Mouse (Mus musculus) thymus, postnatal 10 days (tissue): ENCODE data around the gene 4430402I18Rik.
"Not testable (repeated sequence)": the region's sequence is repeated elsewhere in the genome, so short reads cannot be mapped to it uniquely, and the experiment has no call there.

Experiments
- DNase-seq, 2 experiments: peaks; one replicate each; pipeline ENCODE4 v3.0.0; 2021; ENCODE audit warnings: low spot score in 2 of 2

4430402I18Rik gene

GRCm38 (mm10) chr19:28967652-28968051, at the start of gene 4430402I18Rik:
Gene 4430402I18Rik, minus strand, starts transcription at chr19:28967800.
- DNase-seq: no peak

- DNase-seq: no peak
Observed at GRCm38 (mm10) chr19:29016786-29017185, 49.2 kb upstream of the 4430402I18Rik start.

- no peak for DNase-seq
Observed at GRCm38 (mm10) chr19:29016204-29016765, 48.7 kb upstream of the 4430402I18Rik start.

GRCm38 (mm10) chr19:29015410-29016203, 48.0 kb upstream of the 4430402I18Rik start:
- no peak for DNase-seq

- DNase-seq: no peak
Observed at GRCm38 (mm10) chr19:29014466-29015055, 47.0 kb upstream of the 4430402I18Rik start.

- DNase-seq: no peak
Observed at GRCm38 (mm10) chr19:29011355-29011990, 43.9 kb upstream of the 4430402I18Rik start.

- DNase-seq: no peak
Observed at GRCm38 (mm10) chr19:29009046-29009445, 41.4 kb upstream of the 4430402I18Rik start.

GRCm38 (mm10) chr19:29008069-29008706, 40.6 kb upstream of the 4430402I18Rik start:
- no peak for DNase-seq

GRCm38 (mm10) chr19:29000321-29000720, 32.7 kb upstream of the 4430402I18Rik start:
- DNase-seq: not testable (repeated sequence)

GRCm38 (mm10) chr19:28997976-28998630, 30.5 kb upstream of the 4430402I18Rik start:
- no peak for DNase-seq

GRCm38 (mm10) chr19:28995366-28995765, 27.8 kb upstream of the 4430402I18Rik start:
- DNase-seq: no peak

GRCm38 (mm10) chr19:28994870-28995269, 27.3 kb upstream of the 4430402I18Rik start:
- DNase-seq: no peak

- DNase-seq: no peak
Observed at GRCm38 (mm10) chr19:28991391-28991790, 23.8 kb upstream of the 4430402I18Rik start.

GRCm38 (mm10) chr19:28990590-28991221, 23.1 kb upstream of the 4430402I18Rik start:
- DNase-seq: peak in 1 of 2 experiments; percentile 42

- peak; percentile 86 to 94 for DNase-seq
Observed at GRCm38 (mm10) chr19:28990194-28990589, 22.6 kb upstream of the 4430402I18Rik start, which contains the start of gene Cdc37l1. Gene Cdc37l1, plus strand, starts transcription at chr19:28990352.

- no peak for DNase-seq
Observed at GRCm38 (mm10) chr19:28989515-28989914, 21.9 kb upstream of the 4430402I18Rik start.

GRCm38 (mm10) chr19:28982617-28983016, 15.0 kb upstream of the 4430402I18Rik start:
- DNase-seq: no peak

- DNase-seq: peak; percentile 54 to 80
Observed at GRCm38 (mm10) chr19:28974862-28975611, 7.4 kb upstream of the 4430402I18Rik start.

- DNase-seq: no peak
Observed at GRCm38 (mm10) chr19:28970251-28970650, 2.7 kb upstream of the 4430402I18Rik start.

GRCm38 (mm10) chr19:28969231-28969630, 1.6 kb upstream of the 4430402I18Rik start:
- no peak for DNase-seq
